Mouse (Mus musculus) B cell, adult 2 months (primary cell): ENCODE results near the gene Iars2.

Source experiments
- DNase-seq, 2 experiments: peaks; one replicate each; pipeline ENCODE4 v3.0.0; 2022

Gene Iars2

GRCm38 (mm10) chr1:185275976-185276375 is 53.2 kb downstream of the Iars2 start:
- no peak for DNase-seq

DNA sequence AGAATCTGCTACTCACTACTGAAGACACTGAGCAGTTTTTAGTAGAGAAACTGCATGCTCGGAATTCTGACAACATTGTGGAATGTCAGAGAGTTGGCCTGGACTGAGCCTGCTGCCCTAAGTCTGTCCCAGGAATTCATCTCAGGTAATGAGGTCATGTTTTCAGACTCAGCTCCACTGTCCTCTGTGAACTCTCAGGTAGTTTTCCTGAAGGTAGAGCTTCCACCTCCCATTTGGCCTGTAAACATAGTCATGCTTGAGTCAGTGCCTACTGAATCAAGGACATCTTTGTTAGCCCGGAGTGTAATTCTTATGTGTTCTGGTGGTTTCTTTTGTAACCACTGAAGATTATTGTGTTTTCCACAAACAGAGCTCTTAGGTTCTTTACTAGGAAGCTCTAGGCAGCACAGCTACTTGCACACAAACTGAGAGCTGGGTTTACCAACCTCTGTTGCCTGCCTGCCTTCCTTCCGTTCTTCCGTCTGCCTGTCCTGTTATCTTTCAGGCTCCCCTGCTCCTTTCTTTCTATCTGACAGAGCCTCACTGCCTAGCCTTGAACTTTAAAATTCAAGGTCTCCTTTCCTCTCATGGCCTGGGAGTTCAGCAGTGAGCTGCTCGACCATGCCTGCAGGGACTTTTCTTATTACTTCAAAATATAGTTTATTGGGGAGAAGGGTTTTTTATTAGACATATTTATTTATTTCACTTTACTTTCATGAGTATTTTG is 54.2 kb downstream of the Iars2 start:
- DNase-seq, result no peak

- no peak for DNase-seq
These were observed 57.8 kb downstream of the Iars2 start for GRCm38 (mm10) chr1:185271373-185271772.

- no peak for DNase-seq
These were observed 58.6 kb downstream of the Iars2 start for GRCm38 (mm10) chr1:185270403-185271097.

- DNase-seq, result no peak
These were observed 60.5 kb downstream of the Iars2 start for GRCm38 (mm10) chr1:185268675-185269074.

GRCm38 (mm10) chr1:185262565-185262964 is 66.6 kb downstream of the Iars2 start:
- DNase-seq, result peak; percentile 8 to 15

DNA sequence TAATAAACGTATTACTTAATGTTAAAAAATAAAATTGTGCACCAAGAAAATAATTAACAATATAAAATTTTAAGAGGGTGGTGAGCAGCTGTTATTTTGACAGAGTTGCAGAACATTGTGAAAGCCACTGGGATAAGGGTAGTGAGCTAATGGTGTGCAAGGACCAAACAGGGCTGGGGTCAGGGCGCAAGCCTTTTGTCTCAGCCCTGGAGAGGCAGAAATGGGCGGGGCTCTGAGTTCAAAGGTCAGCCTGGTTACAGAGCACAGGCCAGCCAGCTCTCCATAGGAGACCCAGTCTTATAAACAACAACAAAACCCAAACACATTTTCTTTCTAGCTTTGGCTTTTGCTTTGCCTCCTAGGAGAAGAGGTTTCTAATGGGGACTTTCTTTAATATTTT is 72.4 kb downstream of the Iars2 start:
- DNase-seq, result no peak

DNA sequence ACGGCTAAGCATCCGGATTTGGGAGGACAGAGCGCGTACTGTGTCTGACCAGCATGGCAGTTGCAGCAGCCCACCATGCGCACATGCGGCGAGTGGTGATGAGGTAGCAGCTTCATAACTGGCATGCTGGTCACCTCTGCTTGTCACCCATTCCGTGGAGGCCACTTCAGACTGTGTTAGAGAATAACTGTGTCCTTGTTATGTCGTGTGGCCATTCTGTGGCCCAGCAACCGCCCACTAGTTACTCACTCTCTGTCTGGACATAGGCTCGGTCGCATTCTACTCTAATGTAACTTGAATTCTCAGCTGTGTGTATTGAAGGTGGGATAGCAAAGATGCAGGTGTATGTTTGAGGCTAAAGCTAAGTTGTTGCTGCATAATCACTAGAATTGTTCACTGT is 73.9 kb downstream of the Iars2 start:
- no peak for DNase-seq

- DNase-seq, result no peak
These were observed 75.9 kb downstream of the Iars2 start for GRCm38 (mm10) chr1:185253140-185253892.

GRCm38 (mm10) chr1:185252351-185252750 is 76.8 kb downstream of the Iars2 start:
- DNase-seq, result no peak

- no peak for DNase-seq
These were observed 80.5 kb downstream of the Iars2 start for GRCm38 (mm10) chr1:185248728-185249127.

- DNase-seq, result no peak
These were observed 81.6 kb downstream of the Iars2 start for GRCm38 (mm10) chr1:185247429-185248085.

- no peak for DNase-seq
These were observed 83.7 kb downstream of the Iars2 start for GRCm38 (mm10) chr1:185245456-185245855.

DNA sequence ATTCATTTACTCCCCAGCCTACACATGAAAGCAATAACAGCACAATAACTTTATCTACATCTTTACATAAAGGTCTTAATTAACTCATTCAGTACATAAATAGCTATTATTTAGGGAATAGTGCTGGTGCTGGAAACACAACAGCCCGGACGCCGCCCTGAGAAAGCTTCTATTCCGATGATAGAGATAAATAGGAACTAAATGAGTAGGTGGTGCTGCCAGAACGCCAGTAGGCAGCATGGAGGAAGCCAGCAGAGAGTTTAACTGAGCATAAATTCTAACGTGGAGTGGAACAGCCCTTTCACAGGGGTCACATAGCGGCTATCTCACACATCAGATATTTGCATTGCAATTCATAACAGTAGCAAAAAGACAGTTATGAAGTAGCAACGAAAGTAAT is 86.2 kb downstream of the Iars2 start:
- DNase-seq, result no peak

DNA sequence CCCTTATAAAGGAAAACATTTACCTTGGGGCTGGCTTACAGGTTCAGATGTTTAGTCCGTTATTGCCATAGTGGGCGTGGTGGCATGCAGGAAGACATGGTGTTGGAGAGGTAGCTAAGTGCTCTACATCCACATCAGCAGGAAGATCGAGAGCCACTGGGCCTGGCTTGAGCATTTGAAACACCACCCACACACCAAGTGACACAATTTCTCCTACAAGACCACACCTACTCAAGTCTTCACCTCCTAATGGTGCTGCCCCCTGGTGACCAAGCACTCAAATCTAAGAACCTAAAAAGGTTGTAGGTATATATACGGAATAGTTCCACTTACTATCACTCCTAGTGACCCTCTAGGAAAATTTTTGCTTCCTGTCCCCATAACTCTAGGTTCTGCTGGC is 92.7 kb downstream of the Iars2 start:
- DNase-seq, result peak; percentile 25 to 30

DNA sequence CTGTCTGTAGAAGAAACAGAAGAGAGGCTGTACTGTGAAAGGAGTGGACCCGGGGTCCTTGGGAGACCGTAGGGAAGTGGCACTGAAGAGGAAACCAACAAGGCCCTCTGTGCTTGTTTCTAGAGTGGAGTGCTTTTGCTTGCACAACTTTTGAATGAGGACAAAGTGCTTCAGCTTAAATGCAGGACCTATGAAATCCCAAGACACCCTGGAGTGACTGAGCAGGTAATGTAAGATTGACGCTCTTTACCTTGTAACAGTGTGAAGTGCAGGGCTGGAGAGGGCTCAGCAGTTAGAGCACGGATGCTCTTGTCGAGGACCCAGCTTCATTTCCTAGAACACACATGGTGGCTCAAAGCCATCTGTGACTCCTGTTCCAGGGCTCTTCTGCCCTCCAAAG is 93.4 kb downstream of the Iars2 start:
- DNase-seq, result no peak
